Mouse (Mus musculus) left cerebral cortex, postnatal 36 days (tissue): ENCODE measurements around the gene Atxn3. TPM values are rescaled to one million over a fixed set of nuclear protein-coding genes. Genes with fewer than 3 reads are reported as not detected.

Experiments
- DNase-seq, 2 experiments: peaks; one replicate each; pipeline ENCODE4 v3.0.0; 2021 to 2022; ENCODE audit warnings: low spot score in 2 of 2, mixed read lengths in 1 of 2
- intact Hi-C: fragments of 180-260 bp; cut with DNase I; formaldehyde crosslinking; loops from one replicate; pipeline ENCODE4 v1.15.1; 2025
- total RNA-seq, 2 experiments: library from RNA; stranded (reverse); gene quantifications; 2 replicates each; pipeline ENCODE4 v1.2.3; 2021

Atxn3 gene
- total RNA-seq: 10 to 100 TPM; 17.4 to 21.7 TPM

DNA sequence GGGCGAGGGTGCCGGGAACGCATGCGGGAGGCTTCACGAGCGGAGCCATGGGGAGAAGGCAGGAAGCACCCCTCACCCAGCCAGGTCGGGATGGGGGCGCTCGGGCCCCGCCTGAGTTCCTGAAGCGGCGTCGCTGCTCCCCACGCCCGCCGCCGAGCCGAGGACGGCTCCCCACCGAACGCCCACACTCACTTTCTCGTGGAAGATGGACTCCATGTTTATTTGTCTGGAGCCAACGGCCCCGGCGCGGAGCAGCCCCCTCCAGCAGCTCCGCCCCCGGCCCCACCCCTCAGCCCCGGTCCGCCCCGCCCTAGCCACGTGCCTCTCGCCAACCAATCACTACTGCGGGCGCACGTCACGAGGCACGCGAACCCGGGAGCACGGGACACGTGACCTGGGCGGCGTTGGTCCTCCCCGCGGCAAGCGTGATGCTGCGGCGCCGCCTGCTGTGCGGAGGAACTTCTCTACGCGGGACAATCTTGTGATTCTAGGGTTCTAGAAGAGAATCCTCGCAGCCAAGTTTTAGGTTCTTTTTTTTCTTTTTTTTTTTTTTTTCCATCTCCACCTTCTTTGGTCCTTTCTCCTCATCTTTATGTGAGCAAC lies at the start of gene Atxn3:
Gene Atxn3, minus strand, starts transcription at position 305 of the 603 bp plus-strand sequence.
- peak; percentile 97 to 98 for DNase-seq
- intact Hi-C loops: loop anchor here (1.0 kb wide), 1 partner anchor 45 kb away; the partner anchor contains the start of gene Trip11

DNA sequence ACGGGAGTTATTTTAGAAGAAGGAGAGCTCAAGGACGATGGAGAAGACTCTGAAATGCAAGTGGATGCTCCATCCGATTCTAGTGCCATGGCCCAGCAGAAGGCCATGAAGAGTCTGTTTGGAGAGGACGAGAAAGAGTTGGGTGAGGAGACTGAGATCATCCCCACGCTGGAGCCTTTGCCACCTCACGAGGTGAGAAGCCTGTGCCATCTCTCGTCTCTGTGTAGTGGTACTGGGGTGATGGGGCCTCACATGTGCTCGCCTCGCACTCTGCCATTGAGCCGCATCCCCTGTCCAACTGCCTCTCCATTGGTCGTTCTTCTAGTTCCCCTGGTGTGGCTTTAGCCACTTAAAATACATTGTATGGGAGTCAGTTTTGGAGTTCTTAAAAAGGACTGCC lies 42.7 kb upstream of the Atxn3 start:
- DNase-seq: no peak
- intact Hi-C loops: loop anchor here (5.0 kb wide), 2 partner anchors 127 to 387 kb away; partner anchors contain the start of gene Slc24a4

DNA sequence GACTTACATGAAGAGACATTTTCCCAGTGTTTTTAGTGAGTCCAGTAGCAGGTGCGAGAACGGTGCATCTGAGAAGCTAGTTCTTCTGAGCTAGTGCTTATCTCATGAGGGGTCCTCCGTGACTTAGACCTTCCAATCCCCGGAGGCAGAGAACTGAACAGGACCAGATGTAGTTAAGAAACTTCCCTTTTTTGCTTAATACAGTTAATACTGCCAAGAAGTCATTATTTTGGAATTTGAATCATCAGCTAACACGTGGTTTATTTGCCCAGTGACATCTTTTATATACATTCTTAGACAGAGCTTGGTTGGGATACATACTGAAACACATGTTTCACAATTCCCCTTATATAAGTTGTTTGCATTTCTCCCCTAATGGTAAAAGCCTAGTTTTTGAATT lies 40.9 kb upstream of the Atxn3 start:
- no peak for DNase-seq
- intact Hi-C loops: no loop called here

DNA sequence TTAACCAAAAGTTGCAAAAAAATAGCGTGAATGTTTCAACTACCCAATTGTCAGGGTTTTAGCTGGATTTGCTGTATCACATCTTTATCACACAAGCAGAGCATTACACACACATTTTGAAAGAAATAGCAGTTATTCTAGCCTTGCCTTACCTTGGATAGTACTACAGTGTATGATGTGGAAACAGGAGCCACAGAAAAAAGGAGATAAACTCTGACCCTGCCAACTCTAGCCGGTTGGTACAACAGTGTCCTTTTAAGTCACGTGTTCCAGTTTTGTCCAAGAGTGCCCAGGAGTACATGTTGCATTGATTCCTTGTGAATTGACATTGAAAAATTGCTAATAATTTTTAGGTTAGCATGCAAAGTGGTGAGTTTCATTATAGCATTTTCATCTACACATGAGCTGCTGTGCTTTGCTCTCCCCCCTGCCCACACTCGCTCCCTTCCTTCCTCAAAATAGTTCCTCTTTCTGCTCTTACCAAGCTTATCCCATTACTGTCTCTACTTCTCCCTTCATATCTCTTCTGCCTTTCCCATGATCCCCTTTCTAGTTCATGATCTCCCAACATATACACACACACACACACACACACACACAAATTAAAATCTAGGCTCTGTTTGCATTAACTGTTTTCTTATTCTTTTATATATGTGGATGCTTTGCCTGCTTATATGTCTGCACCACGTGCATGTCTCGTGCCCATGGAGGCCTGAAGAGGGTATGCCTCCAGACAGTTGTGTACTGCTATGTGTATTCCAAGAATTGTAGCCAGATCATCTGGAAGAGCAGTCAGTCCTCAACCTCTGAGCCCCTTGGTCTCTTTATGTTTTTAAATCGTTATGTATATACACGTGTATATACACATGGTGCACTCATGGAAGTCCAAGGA lies 36.8 kb upstream of the Atxn3 start:
- intact Hi-C loops: no loop called here

DNA sequence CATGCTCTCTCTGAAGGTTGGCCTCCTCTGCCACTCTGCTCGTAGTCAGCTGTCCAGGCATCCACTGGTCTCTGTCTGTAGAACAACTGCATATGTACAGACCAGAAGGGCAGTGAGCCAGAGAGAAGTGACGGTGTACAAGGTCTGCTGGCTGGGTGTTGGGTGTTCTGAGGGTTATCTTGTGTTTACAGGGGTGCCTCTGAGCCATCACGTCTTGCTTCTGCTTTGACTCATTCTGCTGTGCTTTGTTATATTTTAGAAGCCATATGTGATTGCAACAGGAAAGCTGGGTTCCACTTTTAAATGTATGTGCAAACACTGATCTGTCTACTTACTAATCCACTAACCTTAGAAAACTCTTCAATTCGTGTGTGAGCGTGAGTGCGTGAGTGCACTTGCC lies 29.6 kb upstream of the Atxn3 start:
- DNase-seq: no peak
- intact Hi-C loops: loop anchor here (5.0 kb wide), 2 partner anchors 140 to 400 kb away; partner anchors contain the start of gene Slc24a4

More for the DNA sequence above, 36.8 kb upstream of the Atxn3 start:
- DNase-seq: no peak

DNA sequence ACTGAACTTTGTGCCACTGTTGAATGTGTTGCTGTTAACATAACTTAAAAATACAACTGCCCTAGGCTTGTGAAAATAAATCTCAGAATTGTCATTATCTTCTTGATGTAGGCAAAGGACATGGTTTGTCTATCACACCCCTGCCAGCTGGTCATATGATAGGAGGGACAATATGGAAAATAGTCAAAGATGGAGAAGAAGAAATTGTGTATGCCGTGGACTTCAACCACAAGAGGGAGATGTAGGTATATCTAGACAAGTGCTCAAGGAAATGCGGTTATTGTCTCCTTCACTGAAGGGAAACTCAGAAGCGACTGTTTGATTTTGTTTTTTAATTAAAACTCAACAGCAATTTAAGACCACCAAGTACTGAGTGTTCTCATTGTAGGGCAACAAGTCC lies 27.1 kb upstream of the Atxn3 start:
- intact Hi-C loops: loop anchor here (5.0 kb wide), 2 partner anchors 142 to 402 kb away; partner anchors contain the start of gene Slc24a4
- no peak for DNase-seq

DNA sequence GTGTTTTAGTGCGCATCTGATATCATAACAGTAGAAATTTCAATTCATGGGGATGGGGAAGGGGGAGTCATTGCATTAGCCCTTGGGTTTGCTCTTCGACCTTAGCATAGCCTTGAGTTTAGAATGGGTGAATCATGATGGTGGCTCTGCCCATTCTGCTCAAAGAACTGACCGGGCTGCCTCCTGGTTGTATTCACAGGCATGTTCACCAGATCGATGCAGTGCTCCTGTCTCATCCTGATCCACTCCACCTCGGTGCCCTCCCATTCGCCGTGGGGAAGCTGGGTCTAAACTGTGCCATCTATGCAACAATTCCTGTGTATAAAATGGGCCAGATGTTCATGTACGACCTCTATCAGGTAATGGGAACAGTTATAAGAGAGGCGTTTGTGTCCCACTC lies 24.9 kb upstream of the Atxn3 start:
- intact Hi-C loops: no loop called here
- DNase-seq: no peak

DNA sequence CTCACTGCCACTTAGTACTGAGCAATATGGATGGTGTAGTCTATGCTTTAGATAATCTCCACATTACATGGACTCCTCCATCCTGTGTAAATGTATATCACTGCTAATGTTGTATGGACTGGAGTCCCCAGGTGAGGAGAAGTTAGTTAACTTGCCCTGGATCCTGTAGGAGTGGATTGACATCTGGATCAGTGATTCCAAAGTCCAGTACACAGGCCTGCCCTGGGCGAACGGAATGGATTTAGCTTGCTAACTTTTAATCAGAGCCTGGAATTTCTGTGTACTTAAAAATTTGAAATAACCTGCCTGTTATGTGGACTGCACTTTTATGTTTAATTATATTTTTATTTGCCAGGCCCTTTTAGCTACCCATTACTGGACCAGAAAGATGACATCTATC lies 23.5 kb upstream of the Atxn3 start:
- no peak for DNase-seq
- intact Hi-C loops: no loop called here

DNA sequence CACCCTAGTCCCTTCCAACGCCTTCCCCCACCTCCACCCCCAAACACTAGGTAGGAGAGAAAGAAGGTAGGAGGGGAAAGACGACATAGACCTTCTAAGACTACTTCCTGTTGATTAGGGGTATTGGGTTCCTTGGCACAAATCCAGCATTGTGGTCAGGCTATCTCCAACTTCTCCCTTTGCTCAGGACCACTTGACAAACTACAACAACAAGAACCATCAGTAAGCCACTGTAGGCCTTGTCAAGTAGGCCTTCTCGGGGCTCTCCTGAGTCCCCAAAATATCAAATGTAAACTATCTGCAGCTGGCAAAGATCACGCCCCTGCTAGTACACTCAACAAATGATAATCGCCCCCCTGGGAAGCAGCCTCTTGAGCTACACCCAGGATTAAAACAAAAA lies 22.2 kb upstream of the Atxn3 start:
- intact Hi-C loops: no loop called here
- DNase-seq: no peak

DNA sequence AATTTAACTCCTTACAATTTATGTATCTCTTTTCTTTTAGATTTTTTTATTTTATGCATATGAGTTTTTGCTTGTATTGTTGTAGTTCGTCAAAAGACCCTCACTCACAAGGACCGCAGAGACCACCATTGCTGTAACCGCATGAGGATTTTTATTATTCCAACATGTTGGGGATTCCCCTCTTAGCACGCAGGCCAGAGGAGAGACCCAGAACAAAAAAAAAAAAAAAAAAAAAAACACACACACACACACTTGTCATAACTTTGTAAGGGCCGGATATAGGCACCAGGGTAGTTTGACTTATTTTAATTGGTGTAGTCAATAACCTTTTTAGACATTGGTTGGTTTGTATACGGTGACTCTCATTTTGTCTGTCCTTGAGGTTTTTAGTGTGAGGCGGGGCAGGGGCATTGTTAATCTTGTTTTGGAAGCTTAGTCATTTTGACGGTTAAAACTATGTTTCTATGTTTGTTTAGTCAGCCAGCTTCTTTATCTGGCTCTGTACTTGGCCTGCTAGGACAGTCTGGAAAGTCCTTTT lies 21.2 kb upstream of the Atxn3 start:
- DNase-seq: no peak
- intact Hi-C loops: loop anchor here (5.0 kb wide), 1 partner anchor 488 kb away; the partner anchor contains the start of gene Golga5

DNA sequence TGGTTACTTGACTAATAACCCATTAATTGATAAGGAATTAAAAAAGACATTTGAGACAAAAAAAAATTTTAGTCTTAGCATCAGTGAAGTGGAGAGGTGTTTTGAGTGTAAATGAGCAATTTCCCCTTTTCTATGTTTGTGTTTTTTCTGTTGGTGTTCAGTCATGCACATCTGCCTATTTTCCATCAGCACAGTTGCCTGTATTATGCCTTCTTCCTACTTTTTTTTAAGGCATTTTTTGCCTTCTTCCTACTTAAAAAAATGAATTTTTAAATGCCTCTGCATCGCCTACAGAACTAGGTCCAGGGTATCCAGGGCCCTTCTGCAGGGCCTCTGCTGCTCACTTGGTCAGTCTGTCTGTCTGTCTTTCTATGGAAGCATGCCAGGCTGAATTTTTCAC lies 20.5 kb upstream of the Atxn3 start:
- DNase-seq: no peak
- intact Hi-C loops: loop anchor here (5.0 kb wide), 1 partner anchor 489 kb away; the partner anchor contains the start of gene Golga5

DNA sequence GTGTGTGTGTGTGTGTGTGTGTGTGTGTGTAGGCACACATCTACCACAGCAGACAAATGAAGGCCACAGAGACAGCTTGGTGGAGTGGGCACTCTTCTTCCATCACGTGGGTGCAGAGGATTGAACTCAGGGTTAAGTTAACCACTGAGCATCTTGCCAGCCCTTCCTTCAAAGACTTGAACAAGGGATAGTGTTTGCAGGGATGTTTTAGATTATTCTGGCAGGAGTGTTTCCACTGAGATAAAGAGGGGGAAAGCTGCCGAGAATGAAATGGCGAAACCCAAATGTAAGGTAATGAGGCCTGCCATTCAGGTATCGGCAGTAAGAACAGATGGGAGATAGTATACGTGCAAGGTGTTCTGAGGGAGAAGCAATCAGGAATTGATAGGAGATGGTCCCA lies 20.1 kb upstream of the Atxn3 start:
- DNase-seq: no peak
- intact Hi-C loops: loop anchor here (5.0 kb wide), 1 partner anchor 489 kb away; the partner anchor contains the start of gene Golga5

DNA sequence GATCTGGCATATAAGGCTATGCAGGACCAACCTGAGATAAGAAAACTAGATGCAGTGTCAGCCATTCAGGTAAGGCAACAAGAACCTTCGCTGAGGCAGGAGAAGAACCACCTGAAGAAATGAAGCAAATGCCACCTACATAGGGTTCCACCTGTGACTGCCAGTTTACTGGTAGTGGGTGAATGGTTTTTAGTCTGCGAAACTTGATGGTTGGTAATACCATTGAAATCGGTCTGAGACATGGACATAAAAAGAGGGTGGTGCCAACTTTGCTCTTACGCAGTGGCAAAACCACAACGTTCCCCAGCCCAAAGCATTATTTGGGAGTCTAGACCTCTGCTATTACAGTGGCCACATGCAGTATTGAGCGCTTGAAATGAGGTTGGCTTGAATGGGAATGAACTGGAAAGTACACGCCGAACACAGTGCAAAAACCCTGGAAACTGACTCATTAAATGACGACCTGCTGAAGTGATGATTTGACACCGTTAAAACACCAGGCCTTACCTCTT lies 19.4 kb upstream of the Atxn3 start:
- intact Hi-C loops: loop anchor here (5.0 kb wide), 1 partner anchor 490 kb away; the partner anchor contains the start of gene Golga5
- no peak for DNase-seq

DNA sequence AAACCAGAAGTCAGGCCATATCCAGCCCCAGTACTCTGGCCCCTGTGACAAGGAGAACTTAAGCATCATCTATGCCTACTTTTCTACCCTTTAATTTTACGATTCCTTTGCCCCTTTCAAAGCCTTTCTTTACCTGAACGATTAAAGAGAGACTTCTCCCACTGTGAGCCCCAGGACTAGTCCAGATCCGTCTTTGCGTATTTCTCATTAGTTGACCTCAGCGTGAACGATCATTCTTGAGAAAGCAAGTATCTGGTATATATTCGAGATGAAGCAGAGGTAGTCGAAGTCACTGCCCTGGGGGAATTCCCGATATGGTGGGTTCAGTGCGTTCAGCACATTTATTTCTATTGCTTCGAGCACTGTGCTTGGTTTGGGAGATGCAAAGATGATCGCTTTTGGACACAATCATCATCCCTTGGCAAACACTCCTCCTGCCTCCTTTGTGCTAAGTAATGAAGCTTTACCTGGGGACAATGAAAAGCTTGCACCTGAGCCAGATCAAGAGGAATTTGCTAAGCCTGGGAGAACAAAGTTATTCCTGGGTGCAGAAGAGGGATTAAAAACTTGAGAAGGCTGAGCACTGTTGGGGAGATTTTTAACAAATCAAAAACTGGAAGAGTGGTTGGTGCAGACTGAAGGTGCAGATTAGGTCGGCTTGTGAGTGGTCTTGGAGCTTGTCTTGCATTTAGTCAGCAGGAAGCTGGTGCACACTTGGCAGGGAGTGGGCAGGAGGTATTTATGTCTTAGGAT lies 18.8 kb upstream of the Atxn3 start:
- intact Hi-C loops: loop anchor here (5.0 kb wide), 1 partner anchor 490 kb away; the partner anchor contains the start of gene Golga5

DNA sequence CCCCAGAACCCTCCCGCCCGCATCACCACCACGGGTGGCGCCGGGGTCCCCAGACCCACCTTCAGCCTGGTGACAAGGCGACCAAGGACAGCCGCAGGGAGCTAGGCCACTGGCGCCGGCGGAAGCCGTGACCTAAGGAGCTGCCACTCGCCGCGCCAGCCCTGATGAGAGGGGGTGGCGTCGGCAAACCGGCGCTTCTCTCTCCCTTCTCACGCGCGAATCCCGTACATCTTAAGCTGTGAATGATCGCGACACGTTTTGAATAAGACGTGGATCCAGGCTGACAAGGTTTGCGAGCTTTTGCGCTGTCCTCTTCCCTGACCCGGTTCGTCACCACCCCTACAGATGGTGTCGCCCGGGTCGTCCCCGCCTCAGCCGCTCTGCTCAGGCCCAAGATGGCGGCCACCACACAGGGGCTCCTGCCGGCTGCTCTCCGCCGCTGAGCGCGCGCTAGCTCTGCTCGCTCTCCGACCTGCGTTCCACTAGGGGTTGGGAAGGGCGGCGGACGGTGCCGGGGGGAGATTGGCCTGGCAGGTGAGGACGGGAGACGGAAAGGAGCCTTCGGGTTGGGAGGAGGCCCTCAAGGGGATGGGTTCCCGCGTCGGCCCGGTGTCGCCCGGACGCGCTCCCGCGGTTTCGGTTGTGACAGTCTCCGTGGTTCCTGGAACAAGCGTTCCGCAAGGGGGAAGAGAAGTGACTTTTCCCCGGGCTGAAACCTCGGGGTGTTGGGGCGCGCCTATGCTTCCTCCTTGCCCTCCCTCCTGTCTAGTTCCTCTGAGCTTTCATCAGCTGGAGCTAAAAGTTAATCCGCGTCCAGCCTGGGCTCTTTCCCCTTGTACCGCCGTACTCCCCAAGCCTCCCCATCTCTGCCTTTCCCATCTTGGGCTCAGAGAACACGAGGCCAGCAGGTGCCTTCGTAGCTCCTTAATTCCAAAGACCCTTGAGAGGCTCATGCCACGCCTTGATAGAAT lies 17.8 kb upstream of the Atxn3 start, which contains the start of gene Cpsf2:
Gene Cpsf2, plus strand, starts transcription at position 388 of the 971 bp plus-strand sequence.
- intact Hi-C loops: loop anchor here (5.0 kb wide), 1 partner anchor 491 kb away; the partner anchor contains the start of gene Golga5

More for the DNA sequence above, 18.8 kb upstream of the Atxn3 start:
- DNase-seq: no peak

DNA sequence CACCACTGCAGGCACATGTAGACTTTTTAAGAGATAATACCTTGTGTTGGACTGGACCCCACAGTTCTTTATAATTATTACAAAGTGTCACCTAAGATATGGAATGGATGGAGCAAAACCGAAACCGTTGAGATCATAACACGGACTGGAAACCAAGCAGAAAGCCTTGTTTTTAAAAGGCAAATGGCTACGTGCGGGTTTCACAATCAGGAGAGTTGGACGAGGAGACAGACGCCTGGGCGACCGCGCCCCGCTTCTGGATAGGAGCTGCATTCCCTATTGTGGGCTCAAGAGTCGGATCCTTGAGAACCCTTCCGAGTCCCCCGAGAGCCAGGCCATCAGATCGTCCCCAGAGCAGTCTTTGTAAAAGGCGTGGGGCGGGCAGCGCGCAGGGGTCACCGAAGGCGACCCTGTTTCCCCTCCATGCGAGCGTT lies 17.1 kb upstream of the Atxn3 start:
- DNase-seq: no peak
- intact Hi-C loops: loop anchor here (5.0 kb wide), 1 partner anchor 492 kb away; the partner anchor contains the start of gene Golga5

More for the DNA sequence above, 17.8 kb upstream of the Atxn3 start, which contains the start of gene Cpsf2:
- peak; percentile 91 to 93 for DNase-seq

DNA sequence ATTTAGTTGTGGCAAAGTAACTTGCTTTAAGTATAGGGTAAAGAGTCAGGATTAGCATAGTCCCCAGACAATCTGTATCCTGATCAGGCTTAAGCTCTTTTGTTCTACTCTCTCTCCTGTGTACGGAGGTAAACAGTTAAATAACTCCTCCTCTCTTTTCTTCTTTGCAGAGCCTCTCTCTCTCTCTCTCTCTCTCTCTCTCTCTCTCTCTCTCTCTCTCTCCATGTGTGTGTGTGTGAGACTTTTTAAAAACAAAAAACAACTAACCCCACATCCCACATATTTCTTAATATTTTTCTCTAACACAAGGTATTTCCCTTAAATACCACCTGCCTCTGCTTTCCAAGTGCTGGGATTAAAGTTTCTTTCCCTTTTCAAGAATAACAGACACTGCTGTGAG lies 16.5 kb upstream of the Atxn3 start:
- no peak for DNase-seq
- intact Hi-C loops: no loop called here

DNA sequence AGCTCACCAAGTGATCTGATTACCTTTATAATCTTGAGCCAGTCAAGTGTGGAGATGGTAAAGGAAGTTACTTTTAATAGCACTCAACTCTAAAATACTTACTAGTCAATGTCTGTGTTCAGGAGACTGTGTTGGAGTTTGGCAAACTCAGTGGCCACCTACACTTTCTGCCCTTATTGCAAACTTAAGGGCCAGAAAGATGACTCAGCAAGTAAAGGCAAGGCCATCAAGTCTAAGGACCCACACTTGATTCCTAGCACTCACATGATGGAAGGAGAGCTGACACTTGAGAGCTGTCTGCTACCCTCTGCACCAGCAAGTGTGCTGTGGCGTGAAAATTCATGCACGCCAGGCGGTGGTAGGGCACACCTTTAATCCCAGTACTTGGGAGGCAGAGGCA lies 14.2 kb upstream of the Atxn3 start:
- intact Hi-C loops: no loop called here
- DNase-seq: no peak
